Mouse (Mus musculus): Measurements from ENCODE around the gene Ang4.
A peak's percentile ranks its signal among the peaks of the same experiment; 100 is the strongest.

Ang4 gene

GRCm38 (mm10) chr14:51773490-51773889 is at the start of gene Ang4:
TSS of gene Ang4 (minus strand) at chr14:51773590.
- no peak for DNase-seq

DNA sequence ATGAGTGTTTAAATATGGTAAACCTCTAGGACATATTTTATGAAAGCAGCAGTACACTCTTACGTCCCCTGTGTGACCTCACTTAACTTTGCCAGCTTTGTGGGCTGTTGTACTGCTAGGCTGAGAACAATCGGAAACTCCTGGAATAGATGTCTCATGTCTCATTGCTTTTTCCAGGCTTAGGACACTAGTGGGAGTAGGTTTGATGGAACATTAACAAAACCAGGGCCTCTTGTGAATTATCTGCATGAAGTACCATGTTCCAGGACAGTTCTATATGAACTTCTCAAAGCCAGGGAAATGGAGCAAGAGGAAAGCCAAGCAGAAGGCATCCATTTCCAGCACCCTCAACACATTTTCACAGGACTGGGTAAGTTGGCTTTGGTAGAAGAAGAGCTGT is 26.4 kb upstream of the Ang4 start, which contains the start of gene AY358078:
TSS of gene AY358078 (plus strand) at position 301 of the 400 bp plus-strand sequence.
- DNase-seq = no peak

- no peak for DNase-seq
These were observed 20.7 kb upstream of the Ang4 start for GRCm38 (mm10) chr14:51794106-51794505.

DNA sequence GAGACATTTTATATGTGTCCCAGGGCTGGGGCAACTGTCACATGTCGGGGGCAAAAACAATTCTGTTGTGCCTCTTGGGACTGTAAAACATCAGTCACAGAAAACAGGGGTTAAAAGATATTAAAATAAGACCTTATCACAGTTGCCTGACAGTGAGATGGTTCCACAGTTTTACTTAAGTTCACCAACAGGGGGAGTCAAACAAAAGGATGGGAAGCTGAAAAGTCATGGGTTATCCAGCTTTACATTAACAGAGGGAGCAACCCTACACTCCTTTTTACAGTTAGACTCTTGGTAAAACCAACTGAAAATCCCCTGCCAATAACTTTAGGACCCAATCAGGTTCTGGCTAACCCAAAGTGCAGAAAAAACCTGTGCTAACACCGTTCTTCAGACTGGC is 15.8 kb upstream of the Ang4 start:
- DNase-seq = no peak

GRCm38 (mm10) chr14:51787061-51787460 is 13.7 kb upstream of the Ang4 start:
- DNase-seq = no peak

DNA sequence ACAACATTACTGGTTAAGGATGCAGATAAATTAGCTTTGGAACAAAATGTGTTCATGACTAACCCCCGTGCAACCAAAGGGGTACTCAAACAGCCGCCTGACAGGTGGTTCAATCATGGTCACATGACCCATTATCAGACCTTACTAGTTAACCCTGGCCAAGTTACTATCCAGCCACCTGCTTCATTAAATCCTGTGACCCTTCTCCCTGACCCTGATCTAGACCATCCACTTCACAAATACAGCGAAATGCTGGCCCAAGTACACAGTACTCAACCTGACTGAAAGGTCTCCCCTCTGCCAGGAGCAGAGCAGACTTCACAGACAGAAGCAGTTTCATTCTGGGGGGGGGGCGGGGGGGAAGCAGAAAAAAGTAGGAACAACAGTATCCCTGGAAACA is 12.9 kb upstream of the Ang4 start:
- no peak for DNase-seq

- no peak for DNase-seq
These were observed 5.6 kb upstream of the Ang4 start for GRCm38 (mm10) chr14:51778865-51779481.

- no peak for DNase-seq
These were observed 4.4 kb upstream of the Ang4 start for GRCm38 (mm10) chr14:51777791-51778190.

DNA sequence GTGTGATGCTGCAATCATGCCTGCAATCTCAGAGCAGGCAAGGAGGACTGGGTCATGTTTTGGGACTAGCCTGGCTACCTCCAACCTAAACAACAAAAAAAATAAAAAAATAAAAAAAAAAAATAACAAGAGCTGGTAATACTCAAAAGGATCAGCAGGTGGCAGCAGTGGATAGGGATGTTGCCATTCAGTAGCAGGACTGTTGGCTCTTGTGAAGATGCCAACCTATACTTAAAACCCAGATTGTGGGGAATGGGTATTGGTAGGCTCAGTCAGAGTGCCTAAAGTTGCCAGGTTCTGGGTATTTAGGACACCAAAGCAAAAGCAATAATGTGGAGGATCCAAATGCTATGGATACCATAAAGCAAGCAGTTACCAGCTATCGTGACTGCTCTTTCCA is 2.0 kb downstream of the Ang4 start:
- peak; percentile 33 for DNase-seq

GRCm38 (mm10) chr14:51755944-51756343 is 17.4 kb downstream of the Ang4 start:
- no peak for DNase-seq

DNA sequence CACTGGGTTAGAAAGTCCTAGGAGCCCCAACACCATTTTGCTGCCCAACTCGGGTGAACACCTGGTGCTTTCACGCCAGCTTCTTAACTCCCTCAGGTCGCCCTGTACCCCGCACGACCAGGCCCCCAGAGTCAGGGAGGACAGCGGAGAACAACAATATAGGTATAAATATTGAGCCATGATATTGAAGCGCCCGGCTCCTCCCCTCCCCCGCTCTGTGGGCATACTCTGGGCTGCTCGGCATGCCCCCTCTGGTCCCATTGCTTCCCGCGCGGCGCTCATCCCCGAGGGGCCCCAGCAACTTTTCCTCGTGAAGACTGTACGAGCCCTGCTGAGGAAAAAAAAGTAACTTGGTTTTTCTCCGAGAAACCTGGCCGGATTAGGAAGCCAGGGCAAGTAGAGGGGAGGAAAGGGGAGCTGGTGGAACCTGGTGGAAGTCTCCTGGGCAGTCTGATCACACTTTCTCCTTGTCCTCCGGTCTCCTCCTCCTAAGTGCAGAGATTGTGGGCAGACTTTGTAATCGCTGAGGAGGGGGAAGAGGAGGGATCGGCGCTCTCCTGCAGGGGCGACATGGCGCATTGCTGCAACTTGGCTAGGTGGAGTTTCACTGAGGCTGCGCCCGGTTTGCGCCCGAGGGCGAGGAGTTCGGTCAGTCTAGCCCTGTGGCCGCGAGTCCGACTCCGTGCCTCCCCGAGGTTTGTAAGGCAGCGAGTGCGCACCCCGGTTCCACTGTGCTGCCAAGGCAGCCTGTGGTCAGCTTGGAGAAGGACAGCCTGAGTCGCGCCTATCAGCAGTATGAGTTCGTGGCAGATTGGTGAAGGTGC is 32.8 kb downstream of the Ang4 start:
- DNase-seq = no peak

GRCm38 (mm10) chr14:51739150-51739993 is 34.0 kb downstream of the Ang4 start:
- DNase-seq = no peak

GRCm38 (mm10) chr14:51738411-51739149 is 34.8 kb downstream of the Ang4 start:
- no peak for DNase-seq

DNA sequence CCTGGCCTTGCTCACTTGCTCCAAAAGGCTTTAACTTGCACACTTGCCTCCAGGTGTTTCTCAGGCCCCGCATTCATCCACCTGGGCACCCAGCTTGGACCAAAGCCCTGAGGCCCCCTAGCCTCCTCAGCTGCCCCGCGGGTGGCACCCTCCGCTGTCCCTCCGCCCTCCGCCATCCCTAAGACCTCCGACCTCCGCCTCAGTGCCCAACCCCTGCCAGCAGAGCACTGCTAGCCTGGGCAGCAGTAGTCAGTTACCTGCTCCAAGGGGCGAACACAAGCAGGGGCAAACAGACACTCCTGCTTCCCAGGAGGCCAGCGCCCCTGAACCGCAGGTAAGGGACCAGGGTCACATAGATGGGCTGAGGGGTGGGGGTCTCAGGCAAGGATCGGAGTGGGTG is 35.4 kb downstream of the Ang4 start:
- no peak for DNase-seq

DNA sequence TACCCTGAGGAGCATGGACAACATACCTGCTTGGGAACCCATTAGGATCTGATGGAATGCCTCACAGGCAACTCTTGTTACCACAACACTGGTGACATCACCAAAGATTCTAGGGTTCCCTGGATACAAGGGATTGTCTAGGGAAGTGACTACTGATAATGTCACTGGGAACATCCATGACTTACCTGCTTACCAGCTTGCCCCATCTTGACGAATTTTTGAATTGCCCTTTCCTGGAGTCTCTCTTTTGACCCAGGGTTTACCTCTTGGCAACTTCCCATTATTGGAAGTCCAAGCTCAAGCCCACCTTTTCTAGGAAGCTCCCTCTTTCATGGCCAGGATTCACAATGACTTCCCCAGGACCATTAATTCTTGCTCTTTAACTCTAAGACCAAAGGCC is 56.3 kb downstream of the Ang4 start, which contains the start of gene Gm5800:
TSS of gene Gm5800 (minus strand) at position 101 of the 400 bp plus-strand sequence.
- no peak for DNase-seq

Measured in cerebellum, adult 9-10 months (tissue).